Mouse (Mus musculus) kidney, postnatal 0 days (tissue): ENCODE results near the gene Clec4a3. TPM values are rescaled to one million over a fixed set of nuclear protein-coding genes. Genes with fewer than 3 reads are reported as not detected.
A peak's percentile ranks its signal among the peaks of the same experiment; 100 is the strongest.

Experiments
- ATAC-seq: fragments of 200-750 bp; cut with Nextera tagmentation; replicated peaks from 2 replicates; pipeline ENCODE4 v1.8.0; 2017; ENCODE audit warnings: low read depth, moderate number of reproducible peaks, moderate TSS enrichment, moderate library complexity; ENCODE audit not compliant: low FRiP score
- DNase-seq: peaks from one replicate; pipeline ENCODE4 v3.0.0-alpha.2; 2016; ENCODE audit warnings: low spot score
- H3K27ac ChIP-seq: fragments of 300-500 bp; sonication (generic); 2 replicates; pipeline ENCODE4 v1.5.1; 2014; ENCODE audit warnings: mild to moderate bottlenecking
- H3K27me3 ChIP-seq: fragments of 300-500 bp; sonication (generic); 2 replicates; pipeline ENCODE4 v1.6.1; 2014; ENCODE audit warnings: low read length, mixed read lengths; ENCODE audit not compliant: insufficient read depth
- H3K36me3 ChIP-seq: fragments of 300-500 bp; sonication (generic); 2 replicates; pipeline ENCODE4 v1.6.1; 2014; ENCODE audit warnings: low read length, mixed read lengths; ENCODE audit not compliant: insufficient read depth
- H3K4me1 ChIP-seq: fragments of 300-500 bp; sonication (generic); replicated peaks from 2 replicates; pipeline ENCODE4 v1.6.1; 2014; ENCODE audit warnings: antibody characterized with exemption, low read length, mixed read lengths; ENCODE audit not compliant: insufficient read depth
- H3K4me2 ChIP-seq: fragments of 300-500 bp; sonication (generic); 2 replicates; pipeline ENCODE4 v1.6.1; 2014; ENCODE audit warnings: mild to moderate bottlenecking, low read length, moderate library complexity, mixed read lengths
- H3K4me3 ChIP-seq: fragments of 300-500 bp; sonication (generic); replicated peaks from 2 replicates; pipeline ENCODE4 v1.5.1; 2014; ENCODE audit warnings: low read depth, low read length
- H3K9ac ChIP-seq: fragments of 300-500 bp; sonication (generic); 2 replicates; pipeline ENCODE4 v1.6.1; 2014; ENCODE audit warnings: low read depth, low read length
- H3K9me3 ChIP-seq: fragments of 300-500 bp; sonication (generic); replicated peaks from 2 replicates; pipeline ENCODE4 v1.6.1; 2016; ENCODE audit warnings: low read length, inconsistent platforms, mixed read lengths
- CTCF ChIP-seq: IDR thresholded peaks from 2 replicates; pipeline ENCODE4 v1.5.1; 2016; ENCODE audit warnings: antibody characterized with exemption, low read depth, mild to moderate bottlenecking, moderate library complexity
- WGBS: fragments of 180-500 bp; shearing (Covaris S2); extraction: QIAGEN DNeasy Blood & Tissue Kit; methylation state at CpG from one replicate; pipeline ENCODE4 v1.1.7; 2014; 5-methylcytosine and 5-hydroxymethylcytosine counted together
- polyA plus RNA-seq: library from polyadenylated mRNA; unstranded; fragments of >200 nt; fragmentation: Nextera tagmentation; extraction: Ambion mirVana; gene quantifications from 2 replicates; pipeline ENCODE4 v1.2.1, GENCODE M21; 2015

Clec4a3 gene
- polyA plus RNA-seq = 3.5 and 4.3 TPM in 2 replicates

DNA sequence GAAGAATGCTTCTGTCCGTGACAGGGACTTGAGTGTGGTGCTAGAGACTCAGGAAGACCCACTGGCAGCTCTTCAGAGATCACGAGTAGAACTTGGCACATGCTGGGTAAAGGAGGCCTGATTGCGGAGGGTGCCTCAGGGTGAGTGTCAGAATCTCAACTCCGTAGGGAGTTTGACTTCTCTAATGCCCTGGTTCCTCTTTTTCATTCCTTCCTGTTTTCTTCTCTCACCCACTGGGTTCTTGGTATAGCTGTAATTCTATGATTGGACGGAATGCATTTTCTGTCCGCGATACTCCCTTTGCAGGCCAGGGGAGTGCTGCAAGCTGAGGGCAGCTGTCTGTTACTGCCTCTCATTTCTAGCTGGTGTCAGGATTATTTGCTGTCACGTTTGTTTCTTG lies at the start of gene Clec4a3:
Gene Clec4a3 (plus strand): TSS at position 115 of the 400 bp plus-strand sequence.
- no peak within 1 kb of the TSS for H3K4me3 ChIP-seq
- no peaks in the 10 kb centered on the region for H3K36me3 ChIP-seq
- no peak for TF ChIP-seq CTCF
- no peak within 1 kb of the TSS for H3K4me2 ChIP-seq
- no peak for DNase-seq
- H3K9me3 ChIP-seq = no peaks in the 10 kb centered on the region
- 82% methylated on average over 8 of the region's 8 CpGs for WGBS
- no peak within 1 kb of the TSS for H3K27ac ChIP-seq
- H3K27me3 ChIP-seq = no peaks in the 10 kb centered on the region
- ATAC-seq = no peak
- no peak within 1 kb of the TSS for H3K9ac ChIP-seq
- no peaks in the 10 kb centered on the region for H3K4me1 ChIP-seq

DNA sequence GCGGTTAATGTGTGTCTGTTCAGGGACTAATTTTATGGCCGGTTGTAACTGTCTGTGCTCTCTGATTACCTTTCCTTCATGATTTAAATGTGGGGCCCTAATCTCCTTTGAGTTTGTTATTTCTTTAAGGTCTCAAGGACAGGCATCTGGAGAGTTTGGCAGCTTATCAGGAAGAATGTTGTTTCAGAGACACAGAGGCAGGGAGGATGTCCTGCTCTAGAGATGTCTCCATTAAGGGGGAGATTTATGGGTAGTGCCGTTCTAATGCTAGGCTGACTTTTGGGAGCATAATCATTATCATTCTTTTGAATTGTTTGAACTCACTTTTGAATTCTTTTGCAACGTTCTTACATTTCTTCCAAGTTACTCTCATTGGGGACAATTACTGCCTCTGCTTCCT lies 32.4 kb upstream of the Clec4a3 start:
- WGBS = 11% methylated on average over 4 of the region's 4 CpGs
- ATAC-seq = no peak
- no peak for TF ChIP-seq CTCF
- Histone ChIP-seq H3K4me2 (no peak overlapping the region), H3K27me3 (no peaks in the 10 kb centered on the region), H3K27ac (no peak overlapping the region), H3K36me3 (no peaks in the 10 kb centered on the region), H3K4me3 (no peak overlapping the region), H3K4me1 (no peaks in the 10 kb centered on the region), H3K9me3 (no peaks in the 10 kb centered on the region), H3K9ac (no peak overlapping the region)
- peak; percentile 42 for DNase-seq

DNA sequence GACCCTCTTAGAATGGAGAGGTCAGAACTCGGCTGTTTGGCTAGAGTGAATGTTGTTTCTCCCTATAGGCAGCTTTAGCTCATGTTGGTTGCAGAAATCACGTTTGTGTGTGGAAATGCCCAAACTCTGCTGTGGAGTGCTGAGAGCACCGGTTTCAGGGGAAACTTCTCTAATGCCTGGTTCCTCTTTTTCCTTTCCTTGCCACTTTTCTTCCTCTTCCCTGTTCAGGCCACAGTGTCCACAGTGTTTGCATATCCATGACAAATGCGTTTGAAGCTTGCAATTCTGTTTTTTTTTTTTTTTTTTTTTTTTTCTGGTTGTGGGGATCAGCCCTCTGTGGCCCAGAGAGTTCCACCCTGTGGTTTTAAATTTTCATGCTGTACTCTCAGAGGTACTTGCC lies 30.9 kb upstream of the Clec4a3 start, which contains the start of gene Clec4a1:
Gene Clec4a1 (plus strand): TSS at position 398 of the 400 bp plus-strand sequence.
- DNase-seq = no peak
- TF ChIP-seq CTCF = no peak
- no peak within 1 kb of the TSS for H3K9ac ChIP-seq
- no peaks in the 10 kb centered on the region for H3K36me3 ChIP-seq
- no peak within 1 kb of the TSS for H3K27ac ChIP-seq
- H3K4me3 ChIP-seq = no peak within 1 kb of the TSS
- H3K4me2 ChIP-seq = no peak within 1 kb of the TSS
- H3K9me3 ChIP-seq = no peaks in the 10 kb centered on the region
- no peaks in the 10 kb centered on the region for H3K4me1 ChIP-seq
- no peak for ATAC-seq
- WGBS = 40% methylated on average over 4 of the region's 4 CpGs
- H3K27me3 ChIP-seq = no peaks in the 10 kb centered on the region

DNA sequence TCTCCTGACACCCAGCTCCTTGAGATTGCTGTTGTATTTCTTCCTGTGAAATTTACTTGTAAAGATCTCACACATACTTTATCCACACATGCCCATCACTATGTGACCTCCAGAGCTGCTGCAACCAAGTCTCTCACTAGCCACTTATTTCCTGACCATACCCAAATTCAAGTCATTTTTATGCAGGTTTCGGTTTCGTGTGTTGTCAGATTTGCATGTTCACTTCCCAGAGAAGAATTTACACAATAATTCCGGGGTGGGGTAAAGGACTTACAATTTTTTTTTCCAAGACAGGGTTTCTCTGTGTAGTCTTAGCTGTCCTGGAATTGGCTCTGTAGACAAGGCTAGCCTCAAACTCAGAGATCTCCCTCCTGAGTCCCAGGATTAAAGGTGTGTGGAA lies 17.5 kb upstream of the Clec4a3 start:
- WGBS = 83% methylated on average over 3 of the region's 3 CpGs
- H3K4me3 ChIP-seq = no peak overlapping the region
- no peak overlapping the region for H3K4me2 ChIP-seq
- DNase-seq (no peak), ATAC-seq (no peak)
- H3K9ac ChIP-seq = no peak overlapping the region
- no peak for TF ChIP-seq CTCF
- H3K36me3 ChIP-seq = no peaks in the 10 kb centered on the region
- H3K9me3 ChIP-seq = no peaks in the 10 kb centered on the region
- no peaks in the 10 kb centered on the region for H3K4me1 ChIP-seq
- no peaks in the 10 kb centered on the region for H3K27me3 ChIP-seq
- no peak overlapping the region for H3K27ac ChIP-seq

DNA sequence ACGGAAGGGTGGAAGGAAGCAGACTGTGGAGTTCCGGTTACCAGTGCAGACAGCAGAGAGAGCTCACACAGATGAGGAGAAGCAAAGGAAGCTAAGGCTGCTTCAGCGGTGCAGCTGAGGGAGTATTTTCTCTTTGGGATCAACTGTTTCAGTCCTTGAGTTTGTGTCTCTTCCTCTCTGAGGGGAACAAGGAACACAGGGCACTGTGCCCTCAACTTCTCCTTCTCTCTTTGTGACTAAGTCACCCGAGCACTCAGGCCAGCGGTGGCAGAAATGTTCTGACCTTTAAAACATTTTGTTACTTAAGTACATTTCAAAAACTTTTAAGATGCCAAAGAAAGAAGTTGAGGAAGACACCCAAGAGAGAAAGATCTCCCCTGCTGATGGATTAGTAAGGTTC lies 12.7 kb upstream of the Clec4a3 start:
- no peak overlapping the region for H3K4me2 ChIP-seq
- H3K27ac ChIP-seq = no peak overlapping the region
- no peaks in the 10 kb centered on the region for H3K4me1 ChIP-seq
- no peak overlapping the region for H3K9ac ChIP-seq
- H3K36me3 ChIP-seq = no peaks in the 10 kb centered on the region
- no peaks in the 10 kb centered on the region for H3K9me3 ChIP-seq
- no peaks in the 10 kb centered on the region for H3K27me3 ChIP-seq
- WGBS = 82% methylated on average over 5 of the region's 5 CpGs
- DNase-seq = no peak
- H3K4me3 ChIP-seq = no peak overlapping the region
- ATAC-seq = no peak
- TF ChIP-seq CTCF = no peak

- no peak for TF ChIP-seq CTCF
- no peaks in the 10 kb centered on the region for H3K36me3 ChIP-seq
- 84% methylated on average over 2 of the region's 2 CpGs for WGBS
- no peak overlapping the region for H3K4me3 ChIP-seq
- no peak overlapping the region for H3K27ac ChIP-seq
- ATAC-seq (no peak), DNase-seq (no peak)
- no peak overlapping the region for H3K9ac ChIP-seq
- no peaks in the 10 kb centered on the region for H3K4me1 ChIP-seq
- H3K4me2 ChIP-seq = no peak overlapping the region
- H3K9me3 ChIP-seq = no peaks in the 10 kb centered on the region
- no peaks in the 10 kb centered on the region for H3K27me3 ChIP-seq
Observed at GRCm38 (mm10) chr6:122946760-122947159, 5.6 kb upstream of the Clec4a3 start.

DNA sequence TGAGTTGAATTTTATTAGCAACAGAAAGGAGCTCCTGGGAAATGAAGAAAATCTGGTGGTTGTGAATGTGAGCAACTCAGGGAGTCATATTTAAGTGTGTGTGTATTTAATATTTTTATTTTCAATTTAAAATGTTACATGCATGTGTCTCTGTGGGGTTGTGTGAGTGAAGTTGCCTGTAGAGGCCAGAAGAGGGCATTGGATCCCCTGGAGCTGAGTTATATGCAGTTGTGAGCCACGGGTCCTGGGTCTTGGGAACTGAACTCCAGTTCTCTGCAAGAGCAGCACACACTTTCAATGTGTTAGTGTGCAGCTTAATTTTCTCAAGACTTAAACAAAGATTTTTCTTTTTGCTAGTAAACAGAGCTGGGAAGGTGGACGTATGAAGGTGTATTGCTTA lies 12.2 kb downstream of the Clec4a3 start:
- Histone ChIP-seq H3K36me3 (no peaks in the 10 kb centered on the region), H3K9me3 (no peaks in the 10 kb centered on the region), H3K4me1 (no peaks in the 10 kb centered on the region), H3K4me3 (no peak overlapping the region), H3K4me2 (no peak overlapping the region), H3K27me3 (no peaks in the 10 kb centered on the region), H3K9ac (no peak overlapping the region), H3K27ac (no peak overlapping the region)
- no peak for ATAC-seq
- WGBS = 78% methylated on average over 2 of the region's 2 CpGs
- TF ChIP-seq CTCF = no peak
- DNase-seq = no peak
